Mouse (Mus musculus): ENCODE results near the gene Cntn2. TPM values are rescaled to one million over a fixed set of nuclear protein-coding genes. Genes with fewer than 3 reads are reported as not detected.
A peak's percentile ranks its signal among the peaks of the same experiment; 100 is the strongest.

Gene Cntn2
- polyA plus RNA-seq, 1 experiment from 2014 or later = 30.9 TPM

DNA sequence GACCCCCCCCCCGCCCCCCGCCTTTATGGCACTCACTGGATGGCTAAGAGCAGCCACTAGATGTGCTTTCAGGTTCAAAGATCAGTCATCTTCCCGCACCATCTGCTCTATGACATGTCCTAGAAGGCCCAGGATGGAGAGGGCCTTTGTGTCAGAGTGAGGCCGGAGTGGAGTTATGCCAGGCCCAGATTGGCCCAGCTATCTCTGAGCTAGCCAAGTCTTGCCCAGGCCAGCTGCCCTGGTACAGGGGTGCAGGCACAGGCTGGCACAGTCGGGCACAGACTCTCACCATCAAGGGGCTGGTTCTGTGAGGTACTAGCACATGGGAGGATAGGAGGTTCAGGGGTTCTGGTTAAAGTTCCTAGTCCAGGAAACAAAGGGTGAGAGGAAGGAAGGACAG lies 5.3 kb downstream of the Cntn2 start:
- Histone ChIP-seq H3K36me3 (ENCODE audit: control insufficient read depth, insufficient read depth, low read length) (no peaks in the 10 kb centered on the region), H3K27ac (ENCODE audit: low read depth, low read length) (no peak overlapping the region), H3K4me3 (ENCODE audit: low read depth, low read length) (no peak overlapping the region), H3K4me2 (no peak overlapping the region), H3K9me3 (ENCODE audit: control insufficient read depth, low read length) (no peaks in the 10 kb centered on the region), H3K9ac (ENCODE audit: low read length) (no peak overlapping the region), H3K27me3 (ENCODE audit: control insufficient read depth, insufficient read depth, low read length) (peaks cover 10% of the 10 kb centered on the region), H3K4me1 (ENCODE audit: control insufficient read depth, insufficient read depth, low read length) (peaks cover 15% of the 10 kb centered on the region)
- 77% methylated on average over 5 of the region's 5 CpGs for WGBS
- DNase-seq (ENCODE audit: low spot score, missing footprints) (peak; percentile 37), ATAC-seq (ENCODE audit: low FRiP score) (no peak)

DNA sequence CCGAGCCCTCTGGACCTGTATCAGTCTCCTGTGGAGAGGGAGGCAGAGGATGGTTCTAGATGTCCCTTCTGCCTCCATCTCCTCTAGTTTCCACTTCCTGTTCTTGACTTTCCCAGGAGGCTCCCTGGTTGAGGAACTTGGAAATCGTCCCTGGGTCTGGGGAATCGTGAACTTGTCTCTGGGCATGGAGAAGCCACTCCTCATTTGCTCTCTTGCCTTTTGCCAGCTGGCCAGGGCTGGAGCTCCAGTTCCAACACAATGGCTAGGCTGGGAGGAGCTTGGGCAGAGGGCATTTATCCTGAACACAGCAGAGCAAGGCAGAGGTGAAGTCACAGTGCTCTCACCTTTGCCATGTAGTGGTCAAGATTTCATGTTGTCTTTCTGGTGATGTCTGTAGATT lies 6.6 kb downstream of the Cntn2 start:
- Histone ChIP-seq H3K4me1 (ENCODE audit: control insufficient read depth, insufficient read depth, low read length) (peaks cover 15% of the 10 kb centered on the region), H3K4me2 (no peak overlapping the region), H3K4me3 (ENCODE audit: low read depth, low read length) (no peak overlapping the region), H3K36me3 (ENCODE audit: control insufficient read depth, insufficient read depth, low read length) (no peaks in the 10 kb centered on the region), H3K27me3 (ENCODE audit: control insufficient read depth, insufficient read depth, low read length) (peaks cover under 1% of the 10 kb centered on the region), H3K9ac (ENCODE audit: low read length) (no peak overlapping the region), H3K27ac (ENCODE audit: low read depth, low read length) (no peak overlapping the region), H3K9me3 (ENCODE audit: control insufficient read depth, low read length) (no peaks in the 10 kb centered on the region)
- ATAC-seq (ENCODE audit: low FRiP score) = no peak
- WGBS = 82% methylated on average over 3 of the region's 3 CpGs
- peak; percentile 21 for DNase-seq (ENCODE audit: low spot score, missing footprints)

GRCm38 (mm10) chr1:132535541-132535940 lies 7.5 kb downstream of the Cntn2 start:
- Histone ChIP-seq H3K36me3 (ENCODE audit: control insufficient read depth, insufficient read depth, low read length) (no peaks in the 10 kb centered on the region), H3K27ac (ENCODE audit: low read depth, low read length) (no peak overlapping the region), H3K9ac (ENCODE audit: low read length) (no peak overlapping the region), H3K27me3 (ENCODE audit: control insufficient read depth, insufficient read depth, low read length) (no peaks in the 10 kb centered on the region), H3K4me2 (no peak overlapping the region), H3K9me3 (ENCODE audit: control insufficient read depth, low read length) (no peaks in the 10 kb centered on the region), H3K4me3 (ENCODE audit: low read depth, low read length) (no peak overlapping the region), H3K4me1 (ENCODE audit: control insufficient read depth, insufficient read depth, low read length) (peaks cover 22% of the 10 kb centered on the region)
- ATAC-seq (ENCODE audit: low FRiP score) = no peak
- no peak for DNase-seq (ENCODE audit: low spot score, missing footprints)
- WGBS = 94% methylated on average over 4 of the region's 4 CpGs

DNA sequence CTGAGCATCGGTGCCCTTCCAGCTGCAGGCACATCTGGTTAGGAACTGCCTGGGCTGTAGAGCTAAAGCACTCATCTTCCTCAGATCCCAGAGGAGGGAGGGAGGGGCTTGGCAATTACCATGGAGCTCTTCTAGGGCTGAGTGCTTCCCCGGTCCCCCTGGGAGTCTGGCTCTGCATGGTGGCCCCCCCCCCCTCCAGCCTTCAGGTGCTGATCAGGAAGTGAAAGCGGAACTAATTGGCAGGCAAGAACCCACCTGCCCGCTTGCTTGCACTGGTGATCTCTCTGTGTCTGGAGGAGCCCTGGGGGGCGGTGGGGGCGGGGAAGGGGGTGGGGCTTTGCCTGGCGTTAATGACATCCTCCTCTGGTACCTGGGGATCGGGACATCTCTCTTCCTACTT lies 9.2 kb downstream of the Cntn2 start:
- Histone ChIP-seq H3K4me3 (ENCODE audit: low read depth, low read length) (no peak overlapping the region), H3K27ac (ENCODE audit: low read depth, low read length) (no peak overlapping the region), H3K4me1 (ENCODE audit: control insufficient read depth, insufficient read depth, low read length) (peaks cover 24% of the 10 kb centered on the region), H3K4me2 (no peak overlapping the region), H3K9ac (ENCODE audit: low read length) (no peak overlapping the region), H3K27me3 (ENCODE audit: control insufficient read depth, insufficient read depth, low read length) (no peaks in the 10 kb centered on the region), H3K9me3 (ENCODE audit: control insufficient read depth, low read length) (no peaks in the 10 kb centered on the region), H3K36me3 (ENCODE audit: control insufficient read depth, insufficient read depth, low read length) (no peaks in the 10 kb centered on the region)
- 2% methylated on average over 8 of the region's 8 CpGs for WGBS
- ATAC-seq (ENCODE audit: low FRiP score) (no peak), DNase-seq (ENCODE audit: low spot score, missing footprints) (peak; percentile 68)

GRCm38 (mm10) chr1:132532521-132532920 lies 10.5 kb downstream of the Cntn2 start:
- peak; percentile 60 for DNase-seq (ENCODE audit: low spot score, missing footprints)
- no peak for ATAC-seq (ENCODE audit: low FRiP score)
- Histone ChIP-seq H3K4me1 (ENCODE audit: control insufficient read depth, insufficient read depth, low read length) (peaks cover 20% of the 10 kb centered on the region), H3K27ac (ENCODE audit: low read depth, low read length) (no peak overlapping the region), H3K9me3 (ENCODE audit: control insufficient read depth, low read length) (no peaks in the 10 kb centered on the region), H3K36me3 (ENCODE audit: control insufficient read depth, insufficient read depth, low read length) (no peaks in the 10 kb centered on the region), H3K9ac (ENCODE audit: low read length) (no peak overlapping the region), H3K4me2 (no peak overlapping the region), H3K27me3 (ENCODE audit: control insufficient read depth, insufficient read depth, low read length) (no peaks in the 10 kb centered on the region), H3K4me3 (ENCODE audit: low read depth, low read length) (no peak overlapping the region)
- WGBS = 73% methylated on average over 9 of the region's 9 CpGs

DNA sequence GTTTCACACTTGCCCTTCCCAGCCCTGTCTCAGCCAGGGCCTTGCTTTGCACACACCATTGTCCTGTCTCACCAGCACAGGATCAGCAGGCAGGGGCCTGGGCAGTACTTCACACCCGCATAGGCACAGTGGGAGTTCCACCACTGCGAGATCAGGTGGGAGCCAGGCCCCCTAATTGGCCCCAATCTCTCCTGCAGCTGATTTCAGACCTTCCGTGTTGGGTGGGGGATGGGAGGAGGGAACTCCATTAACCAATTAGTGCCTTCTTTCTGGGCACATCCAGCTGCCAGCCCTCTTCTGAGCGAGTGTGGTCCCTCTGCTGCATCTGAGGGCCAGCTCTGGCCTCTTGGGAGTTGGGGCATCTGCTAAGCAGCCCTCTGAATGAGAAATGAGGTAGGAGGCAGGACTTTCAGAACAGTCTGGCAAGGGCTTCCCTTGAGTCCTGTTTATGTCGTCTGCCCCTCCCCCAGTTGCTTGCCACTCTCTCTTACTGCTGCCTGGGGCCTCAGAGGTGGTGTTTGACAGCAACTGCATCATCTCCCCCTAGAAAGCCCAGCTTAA lies 12.3 kb downstream of the Cntn2 start:
- ATAC-seq (ENCODE audit: low FRiP score) = peak; percentile 78
- peak overlapping the region; percentile 14; the same call in 1 of the 2 replicates for H3K9ac ChIP-seq (ENCODE audit: low read length)
- peak; percentile 90 for DNase-seq (ENCODE audit: low spot score, missing footprints)
- no peak overlapping the region for H3K4me2 ChIP-seq
- no peaks in the 10 kb centered on the region for H3K27me3 ChIP-seq (ENCODE audit: control insufficient read depth, insufficient read depth, low read length)
- peaks cover 23% of the 10 kb centered on the region for H3K4me1 ChIP-seq (ENCODE audit: control insufficient read depth, insufficient read depth, low read length)
- no peak overlapping the region for H3K4me3 ChIP-seq (ENCODE audit: low read depth, low read length)
- no peaks in the 10 kb centered on the region for H3K9me3 ChIP-seq (ENCODE audit: control insufficient read depth, low read length)
- H3K27ac ChIP-seq (ENCODE audit: low read depth, low read length) = peak overlapping the region; percentile 20
- H3K36me3 ChIP-seq (ENCODE audit: control insufficient read depth, insufficient read depth, low read length) = no peaks in the 10 kb centered on the region
- WGBS = 5% methylated on average over 5 of the region's 5 CpGs

GRCm38 (mm10) chr1:132528647-132529334 lies 14.3 kb downstream of the Cntn2 start:
- H3K4me3 ChIP-seq (ENCODE audit: low read depth, low read length) = no peak overlapping the region
- H3K36me3 ChIP-seq (ENCODE audit: control insufficient read depth, insufficient read depth, low read length) = no peaks in the 10 kb centered on the region
- WGBS = 92% methylated on average over 19 of the region's 19 CpGs
- no peak overlapping the region for H3K27ac ChIP-seq (ENCODE audit: low read depth, low read length)
- no peak overlapping the region for H3K4me2 ChIP-seq
- H3K9ac ChIP-seq (ENCODE audit: low read length) = no peak overlapping the region
- no peaks in the 10 kb centered on the region for H3K9me3 ChIP-seq (ENCODE audit: control insufficient read depth, low read length)
- H3K27me3 ChIP-seq (ENCODE audit: control insufficient read depth, insufficient read depth, low read length) = no peaks in the 10 kb centered on the region
- DNase-seq (ENCODE audit: low spot score, missing footprints) = peak; percentile 49
- peaks cover 20% of the 10 kb centered on the region for H3K4me1 ChIP-seq (ENCODE audit: control insufficient read depth, insufficient read depth, low read length)
- no peak for ATAC-seq (ENCODE audit: low FRiP score)

DNA sequence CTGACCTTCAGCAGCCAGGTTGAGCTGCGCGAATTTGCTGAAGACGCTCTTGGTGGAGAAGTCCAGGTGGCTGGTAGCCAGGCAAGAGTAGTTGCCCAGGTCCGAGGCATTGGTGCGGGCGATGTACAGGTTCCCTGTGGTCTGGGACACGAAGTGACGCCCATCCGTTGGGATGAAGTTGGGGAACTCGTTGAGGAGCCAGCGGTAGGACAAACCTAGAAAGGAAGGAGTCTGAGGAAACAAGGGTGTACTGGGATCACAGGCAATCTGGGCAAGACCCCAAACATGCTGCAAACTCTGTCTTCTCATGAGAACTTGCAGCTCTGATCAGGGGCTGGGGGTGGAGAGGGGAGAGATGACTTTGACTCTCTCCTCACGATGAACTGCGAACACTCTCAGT lies 15.0 kb downstream of the Cntn2 start:
- ATAC-seq (ENCODE audit: low FRiP score) (no peak), DNase-seq (ENCODE audit: low spot score, missing footprints) (peak; percentile 81)
- Histone ChIP-seq H3K27me3 (ENCODE audit: control insufficient read depth, insufficient read depth, low read length) (no peaks in the 10 kb centered on the region), H3K4me1 (ENCODE audit: control insufficient read depth, insufficient read depth, low read length) (peaks cover 13% of the 10 kb centered on the region), H3K27ac (ENCODE audit: low read depth, low read length) (no peak overlapping the region), H3K4me2 (no peak overlapping the region), H3K4me3 (ENCODE audit: low read depth, low read length) (no peak overlapping the region), H3K9ac (ENCODE audit: low read length) (no peak overlapping the region), H3K36me3 (ENCODE audit: control insufficient read depth, insufficient read depth, low read length) (no peaks in the 10 kb centered on the region), H3K9me3 (ENCODE audit: control insufficient read depth, low read length) (no peaks in the 10 kb centered on the region)
- WGBS = 95% methylated on average over 13 of the region's 13 CpGs

- peak; percentile 43; the same call in 1 of the 2 replicates for ATAC-seq (ENCODE audit: low FRiP score)
- no peak overlapping the region for H3K4me3 ChIP-seq (ENCODE audit: low read depth, low read length)
- peak; percentile 99 for DNase-seq (ENCODE audit: low spot score, missing footprints)
- no peaks in the 10 kb centered on the region for H3K27me3 ChIP-seq (ENCODE audit: control insufficient read depth, insufficient read depth, low read length)
- peaks cover 10% of the 10 kb centered on the region for H3K4me1 ChIP-seq (ENCODE audit: control insufficient read depth, insufficient read depth, low read length)
- WGBS = 10% methylated on average over 10 of the region's 10 CpGs
- H3K9me3 ChIP-seq (ENCODE audit: control insufficient read depth, low read length) = no peaks in the 10 kb centered on the region
- no peaks in the 10 kb centered on the region for H3K36me3 ChIP-seq (ENCODE audit: control insufficient read depth, insufficient read depth, low read length)
- H3K4me2 ChIP-seq = no peak overlapping the region
- H3K27ac ChIP-seq (ENCODE audit: low read depth, low read length) = no peak overlapping the region; the same call in 1 of the 2 replicates
- H3K9ac ChIP-seq (ENCODE audit: low read length) = peak overlapping the region; percentile 33; the same call in 1 of the 2 replicates
These were observed 17.2 kb downstream of the Cntn2 start for GRCm38 (mm10) chr1:132525832-132526231.
